Mouse (Mus musculus): ENCODE measurements at regions not wholly inside any gene's neighbourhood (a gene's known extent, or its start where the extent isn't known, plus 50 kb on each side); places are given as distances from the start of the nearest gene placed in this dataset.

GRCm38 (mm10) chr13:101625922-101626321 is 142.1 kb downstream of the Pik3r1 start:
- H3K27me3 ChIP-seq = no peaks in the 10 kb centered on the region
- in situ Hi-C loops (cut with MboI; ENCODE audit: low pct_unique_long_range_greater_than_20kb) = no loop called here
- ChIA-PET POLR2A (no interaction called here), CTCF (no interaction called here)
- TF ChIP-seq CTCF (IDR thresholded peaks at IDR 0.05) = no peak
- DNase-seq (ENCODE audit: low read depth, low spot score) (no peak), ATAC-seq (no peak)

DNA sequence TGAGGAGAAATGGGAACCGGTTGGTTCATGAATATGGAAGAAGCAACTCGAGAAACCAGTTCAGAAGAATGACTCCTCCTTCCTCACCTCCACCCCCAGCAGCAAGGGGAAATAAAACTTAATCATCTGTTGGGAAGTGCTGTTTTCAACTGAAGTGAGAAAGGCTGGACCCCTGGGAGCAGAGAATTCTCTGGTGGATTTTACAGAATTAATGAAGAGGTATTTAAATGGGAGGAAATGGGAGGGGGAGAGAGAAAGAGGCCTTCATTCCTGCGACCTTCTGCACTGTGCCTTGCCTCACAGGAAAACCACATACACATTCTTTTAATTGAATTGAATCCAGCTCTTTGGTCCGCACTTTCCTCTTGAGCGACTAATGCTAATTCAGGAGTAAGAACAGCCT is 143.8 kb downstream of the Pik3r1 start:
- no peak for TF ChIP-seq CTCF (IDR thresholded peaks at IDR 0.05)
- no peaks in the 10 kb centered on the region for H3K27me3 ChIP-seq
- peak; percentile 26 for ATAC-seq
- ChIA-PET CTCF (no interaction called here), POLR2A (interaction anchor here (0.9 kb wide), 1 partner anchor 45 kb away, joined by 5 read pairs; no protein-coding TSS in a partner anchor)
- in situ Hi-C loops (cut with MboI; ENCODE audit: low pct_unique_long_range_greater_than_20kb) = no loop called here
- peak; percentile 35 for DNase-seq (ENCODE audit: low read depth, low spot score)

DNA sequence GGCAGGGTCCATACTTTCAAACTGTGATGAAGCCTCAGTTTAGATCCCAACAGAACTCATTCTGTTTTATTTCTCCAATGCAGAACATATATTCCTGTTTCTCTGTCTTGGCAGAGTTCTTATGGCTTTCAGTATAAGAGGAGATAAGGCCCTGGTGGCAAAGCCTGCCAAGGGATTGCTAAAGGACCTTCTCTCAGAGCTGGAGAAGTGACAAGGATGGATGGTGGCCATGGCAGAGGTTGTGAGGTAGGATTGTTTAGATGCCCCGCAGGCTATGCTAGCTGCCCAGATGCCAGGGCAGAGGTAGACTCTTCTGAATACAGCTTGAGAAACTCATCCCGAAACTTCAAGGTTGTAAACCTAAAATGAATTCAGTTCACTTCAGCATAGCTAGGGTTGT is 145.4 kb downstream of the Pik3r1 start:
- TF ChIP-seq CTCF (IDR thresholded peaks at IDR 0.05) = no peak
- DNase-seq (ENCODE audit: low read depth, low spot score) (no peak), ATAC-seq (no peak)
- in situ Hi-C loops (cut with MboI; ENCODE audit: low pct_unique_long_range_greater_than_20kb) = no loop called here
- CTCF ChIA-PET = interaction anchor here (1.6 kb wide), 1 partner anchor 13 kb away, joined by 3 read pairs; no protein-coding TSS in a partner anchor
- POLR2A ChIA-PET = no interaction called here
- H3K27me3 ChIP-seq = no peaks in the 10 kb centered on the region

- H3K27me3 ChIP-seq = no peaks in the 10 kb centered on the region
- ChIA-PET CTCF (no interaction called here), POLR2A (no interaction called here)
- no peak for DNase-seq (ENCODE audit: low read depth, low spot score)
- TF ChIP-seq CTCF (IDR thresholded peaks at IDR 0.05) = no peak
- in situ Hi-C loops (cut with MboI; ENCODE audit: low pct_unique_long_range_greater_than_20kb) = no loop called here
- no peak for ATAC-seq
Measured at GRCm38 (mm10) chr13:101620660-101621059, 147.4 kb downstream of the Pik3r1 start.

DNA sequence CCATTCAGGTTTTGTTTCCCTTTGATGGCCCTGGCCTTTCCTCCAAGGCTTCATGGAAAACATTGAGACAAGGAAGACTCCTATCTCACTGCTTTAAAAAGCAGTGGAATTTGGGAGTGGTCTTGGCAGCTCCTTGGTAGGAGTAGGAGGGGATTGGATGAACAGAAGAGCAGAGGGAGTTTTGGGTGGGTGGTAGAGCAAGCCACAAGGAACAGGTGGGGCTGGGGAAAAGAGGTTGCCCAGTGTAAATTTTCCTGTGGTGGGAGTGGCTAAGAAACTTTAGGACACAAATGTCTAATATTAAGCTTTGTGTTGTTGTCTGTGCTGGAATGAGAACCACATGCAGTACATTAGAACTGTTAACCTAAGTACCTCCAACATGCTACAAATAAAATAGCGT is 148.9 kb downstream of the Pik3r1 start:
- ChIA-PET POLR2A (no interaction called here), CTCF (no interaction called here)

GRCm38 (mm10) chr13:101612786-101613185 is 155.2 kb downstream of the Pik3r1 start:
- no peak for TF ChIP-seq CTCF (IDR thresholded peaks at IDR 0.05)
- ChIA-PET CTCF (interaction anchor here (1.2 kb wide), 1 partner anchor 34 kb away, joined by 3 read pairs; no protein-coding TSS in a partner anchor), POLR2A (no interaction called here)
- DNase-seq (ENCODE audit: low read depth, low spot score) (no peak), ATAC-seq (no peak)
- no peaks in the 10 kb centered on the region for H3K27me3 ChIP-seq
- in situ Hi-C loops (cut with MboI; ENCODE audit: low pct_unique_long_range_greater_than_20kb) = no loop called here

More for the DNA sequence above, 148.9 kb downstream of the Pik3r1 start:
- no peak for TF ChIP-seq CTCF (IDR thresholded peaks at IDR 0.05)
- in situ Hi-C loops (cut with MboI; ENCODE audit: low pct_unique_long_range_greater_than_20kb) = no loop called here
- no peaks in the 10 kb centered on the region for H3K27me3 ChIP-seq
- ATAC-seq = no peak
- no peak for DNase-seq (ENCODE audit: low read depth, low spot score)

- no peak for TF ChIP-seq CTCF (IDR thresholded peaks at IDR 0.05)
- CTCF ChIA-PET = interaction anchor here (1.2 kb wide), 1 partner anchor 35 kb away, joined by 3 read pairs; no protein-coding TSS in a partner anchor
- ATAC-seq (no peak), DNase-seq (ENCODE audit: low read depth, low spot score) (no peak)
- POLR2A ChIA-PET = no interaction called here
- in situ Hi-C loops (cut with MboI; ENCODE audit: low pct_unique_long_range_greater_than_20kb) = no loop called here
- H3K27me3 ChIP-seq = no peaks in the 10 kb centered on the region
Measured at GRCm38 (mm10) chr13:101611725-101612124, 156.3 kb downstream of the Pik3r1 start.

DNA sequence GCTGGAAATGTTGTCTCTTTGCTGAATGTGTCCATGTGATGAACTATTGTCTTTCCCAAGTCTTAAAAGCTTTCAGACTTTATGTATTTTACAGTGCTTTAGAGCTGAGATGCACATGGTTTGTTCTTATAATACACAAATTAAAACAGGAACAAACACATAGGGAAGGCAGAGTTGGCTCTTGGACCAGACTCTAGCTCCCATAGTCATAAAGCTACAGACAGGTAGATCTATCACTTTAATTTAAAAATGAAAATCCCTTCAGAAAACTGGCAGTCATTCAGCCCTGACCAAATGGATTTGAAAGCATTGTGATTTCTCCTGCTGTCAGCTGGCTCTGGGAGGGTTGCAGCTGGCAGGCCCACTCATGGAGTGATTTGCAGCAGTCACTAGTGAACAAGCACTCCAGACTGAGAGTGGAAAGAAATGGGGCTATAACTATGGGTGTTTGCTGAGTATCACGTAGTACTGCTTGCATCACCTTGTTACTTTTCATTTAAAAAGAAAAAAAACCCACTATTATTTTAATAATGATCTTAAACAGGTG is 161.8 kb downstream of the Pik3r1 start:
- POLR2A ChIA-PET = no interaction called here
- TF ChIP-seq CTCF (IDR thresholded peaks at IDR 0.05) = no peak
- ATAC-seq (no peak), DNase-seq (ENCODE audit: low read depth, low spot score) (no peak)
- no peaks in the 10 kb centered on the region for H3K27me3 ChIP-seq
- CTCF ChIA-PET = no interaction called here
- in situ Hi-C loops (cut with MboI; ENCODE audit: low pct_unique_long_range_greater_than_20kb) = no loop called here

DNA sequence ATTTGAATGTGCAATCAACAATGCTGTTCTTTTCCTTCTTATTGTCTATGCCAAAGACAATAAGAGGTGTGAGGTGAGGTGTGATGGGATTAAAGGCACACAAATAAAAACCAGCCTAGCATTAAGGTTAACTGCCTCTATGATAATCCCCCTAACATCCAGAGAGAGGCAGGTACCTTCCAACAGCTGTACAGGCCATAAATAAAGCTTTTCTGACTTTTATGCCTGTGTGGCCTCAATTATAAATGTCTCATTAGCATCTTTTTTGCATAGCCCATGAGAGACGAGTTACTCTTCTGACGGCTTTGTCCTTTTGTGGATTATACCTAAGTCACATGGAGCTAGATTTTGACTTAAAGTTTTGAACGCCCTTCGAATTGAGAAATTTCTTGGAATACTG is 162.3 kb downstream of the Pik3r1 start:
- no peaks in the 10 kb centered on the region for H3K27me3 ChIP-seq
- in situ Hi-C loops (cut with MboI; ENCODE audit: low pct_unique_long_range_greater_than_20kb) = no loop called here
- TF ChIP-seq CTCF (IDR thresholded peaks at IDR 0.05) = no peak
- DNase-seq (ENCODE audit: low read depth, low spot score) = no peak
- ChIA-PET POLR2A (no interaction called here), CTCF (no interaction called here)
- no peak for ATAC-seq

GRCm38 (mm10) chr13:101605051-101605450 is 163.0 kb downstream of the Pik3r1 start:
- DNase-seq (ENCODE audit: low read depth, low spot score) (no peak), ATAC-seq (no peak)
- in situ Hi-C loops (cut with MboI; ENCODE audit: low pct_unique_long_range_greater_than_20kb) = no loop called here
- TF ChIP-seq CTCF (IDR thresholded peaks at IDR 0.05) = no peak
- ChIA-PET CTCF (interaction anchor here (1.6 kb wide), 1 partner anchor 10 kb away, joined by 4 read pairs; no protein-coding TSS in a partner anchor), POLR2A (no interaction called here)
- no peaks in the 10 kb centered on the region for H3K27me3 ChIP-seq

GRCm38 (mm10) chr13:101598126-101598485 is 169.9 kb downstream of the Pik3r1 start:
- DNase-seq (ENCODE audit: low read depth, low spot score) = no peak
- POLR2A ChIA-PET = no interaction called here
- in situ Hi-C loops (cut with MboI; ENCODE audit: low pct_unique_long_range_greater_than_20kb) = no loop called here
- CTCF ChIA-PET = no interaction called here
- no peak for TF ChIP-seq CTCF (IDR thresholded peaks at IDR 0.05)
- H3K27me3 ChIP-seq = no peaks in the 10 kb centered on the region
- no peak for ATAC-seq

Measured in Patski (cell line).